Mouse (Mus musculus): ENCODE measurements around the gene Borcs6. TPM values are rescaled to one million over a fixed set of nuclear protein-coding genes. Genes with fewer than 3 reads are reported as not detected.
"Not testable (repeated sequence)": the region's sequence is repeated elsewhere in the genome, so short reads cannot be mapped to it uniquely, and the experiment has no call there.

Borcs6 gene
- total RNA-seq, 2 experiments from 2014 or later = 32.9 to 36.4 TPM

DNA sequence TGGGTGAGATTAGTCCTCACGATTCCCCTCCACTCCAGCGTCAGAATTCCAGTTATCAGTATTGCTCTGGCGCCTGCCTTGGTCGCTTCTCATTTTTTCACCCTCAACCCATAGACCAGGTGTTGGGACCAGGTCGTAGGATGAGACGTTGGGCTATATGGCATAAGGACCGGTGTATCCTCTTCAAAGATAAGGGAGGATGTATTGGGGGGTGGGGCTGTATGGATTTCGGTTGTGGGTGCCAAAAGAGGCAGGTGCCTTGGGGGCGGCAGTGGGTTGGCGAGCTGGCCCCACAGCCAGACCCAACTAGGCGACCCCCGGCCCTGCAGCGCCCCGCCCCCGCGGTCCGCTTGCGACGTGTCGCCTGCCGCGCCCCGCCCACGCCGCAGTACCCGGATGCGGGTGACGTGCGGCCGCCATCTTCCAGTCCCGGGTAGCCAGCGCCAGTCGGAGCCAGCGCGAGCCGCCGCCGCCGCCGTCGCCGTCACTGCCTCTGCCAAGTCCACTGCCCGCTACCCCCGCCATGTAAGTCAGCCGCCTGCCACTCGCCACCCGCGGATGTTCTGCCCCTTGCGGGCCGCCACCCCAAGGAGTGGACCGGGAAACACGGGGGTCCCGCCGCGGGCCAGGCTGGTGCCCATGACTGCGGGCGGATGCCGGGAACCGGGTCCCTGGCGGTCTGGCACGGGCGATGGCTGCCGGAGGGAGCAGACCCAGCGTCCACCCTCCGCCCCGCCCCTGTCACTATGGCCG, 28.8 kb downstream of the Borcs6 start, which contains the start of gene Vamp2:
Vamp2 (plus strand) TSS at position 388 of the 753 bp plus-strand sequence.
- DNase-seq (ENCODE audit: low spot score in 2 of 2) = peak; percentile 90 to 96

GRCm38 (mm10) chr11:69088856-69089615, 29.5 kb downstream of the Borcs6 start:
- no peak for DNase-seq (ENCODE audit: low spot score in 2 of 2)

GRCm38 (mm10) chr11:69089616-69090290, 30.2 kb downstream of the Borcs6 start:
- DNase-seq (ENCODE audit: low spot score in 2 of 2) = no peak

DNA sequence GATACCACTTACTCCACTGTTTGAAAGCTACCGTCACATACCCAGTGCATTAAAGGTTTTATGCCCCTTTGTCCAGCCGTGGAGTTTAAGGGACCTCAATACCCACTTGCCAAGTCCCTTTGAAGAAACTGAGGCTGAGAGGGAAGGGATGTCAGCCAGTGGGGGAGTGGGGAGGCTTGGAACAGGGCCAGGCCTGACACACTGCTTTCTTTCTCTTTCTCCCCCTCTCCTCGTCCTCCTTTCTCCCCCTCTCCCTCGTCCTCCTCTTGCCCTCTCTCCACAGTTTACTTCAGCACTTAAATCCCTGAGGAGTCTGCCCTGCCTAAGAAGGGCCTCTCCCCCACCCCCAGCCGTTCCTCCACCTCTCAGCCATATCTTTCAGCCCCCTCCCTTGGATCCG, 30.9 kb downstream of the Borcs6 start:
- DNase-seq (ENCODE audit: low spot score in 2 of 2) = no peak

DNA sequence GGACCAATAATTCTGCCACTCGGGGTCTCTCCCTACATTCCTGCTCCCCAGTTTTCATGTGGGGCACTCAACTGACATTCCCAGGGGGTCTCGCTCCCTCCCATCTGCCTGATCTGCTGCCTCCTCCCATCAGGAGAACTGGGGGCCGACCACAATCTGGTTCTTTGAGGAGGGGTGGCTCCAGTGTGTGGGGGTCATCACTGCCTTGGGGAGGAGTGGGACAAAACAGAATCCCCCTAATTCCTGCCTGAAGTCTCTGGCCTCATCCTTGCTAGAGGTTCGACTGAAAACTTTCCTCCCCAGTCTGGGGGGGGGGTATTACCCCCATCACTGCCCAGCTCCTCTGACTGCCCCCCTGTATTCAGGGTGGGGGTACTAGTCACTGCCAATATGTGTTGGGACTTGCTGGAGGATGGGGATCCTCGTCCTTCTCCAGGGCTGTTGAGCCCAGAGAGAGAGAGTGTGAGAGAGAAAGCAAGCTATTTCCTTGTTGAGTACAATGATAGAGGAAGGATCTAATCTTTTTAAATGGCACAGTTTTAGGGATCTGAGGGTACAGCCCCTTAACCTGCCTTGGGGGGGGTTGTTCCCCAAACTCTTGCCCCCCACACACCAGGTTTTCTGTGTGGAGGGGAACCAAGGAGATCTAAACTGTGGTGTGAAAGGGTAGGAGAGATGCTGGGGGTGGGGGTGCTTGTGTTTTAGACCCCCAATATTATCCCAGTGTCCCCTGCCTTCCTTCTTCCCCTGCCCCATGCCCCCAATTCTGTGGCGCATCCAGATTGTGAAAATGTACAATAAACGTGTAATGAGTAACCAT, 32.3 kb downstream of the Borcs6 start:
- DNase-seq (ENCODE audit: low spot score in 2 of 2) = no peak

GRCm38 (mm10) chr11:69092386-69092751, 32.9 kb downstream of the Borcs6 start:
- peak in 1 of 2 experiments; percentile 87 for DNase-seq (ENCODE audit: low spot score in 2 of 2)

- DNase-seq (ENCODE audit: low spot score in 2 of 2) = no peak
Observed at GRCm38 (mm10) chr11:69092871-69093270, 33.4 kb downstream of the Borcs6 start.

- not testable (repeated sequence) for DNase-seq (ENCODE audit: low spot score in 2 of 2)
Observed at GRCm38 (mm10) chr11:69093856-69094255, 34.3 kb downstream of the Borcs6 start.

GRCm38 (mm10) chr11:69094697-69095429, 35.3 kb downstream of the Borcs6 start, which contains the start of gene Per1:
Gene Per1, plus strand, starts transcription at chr11:69095217.
- peak; percentile 100 for DNase-seq (ENCODE audit: low spot score in 2 of 2)

DNA sequence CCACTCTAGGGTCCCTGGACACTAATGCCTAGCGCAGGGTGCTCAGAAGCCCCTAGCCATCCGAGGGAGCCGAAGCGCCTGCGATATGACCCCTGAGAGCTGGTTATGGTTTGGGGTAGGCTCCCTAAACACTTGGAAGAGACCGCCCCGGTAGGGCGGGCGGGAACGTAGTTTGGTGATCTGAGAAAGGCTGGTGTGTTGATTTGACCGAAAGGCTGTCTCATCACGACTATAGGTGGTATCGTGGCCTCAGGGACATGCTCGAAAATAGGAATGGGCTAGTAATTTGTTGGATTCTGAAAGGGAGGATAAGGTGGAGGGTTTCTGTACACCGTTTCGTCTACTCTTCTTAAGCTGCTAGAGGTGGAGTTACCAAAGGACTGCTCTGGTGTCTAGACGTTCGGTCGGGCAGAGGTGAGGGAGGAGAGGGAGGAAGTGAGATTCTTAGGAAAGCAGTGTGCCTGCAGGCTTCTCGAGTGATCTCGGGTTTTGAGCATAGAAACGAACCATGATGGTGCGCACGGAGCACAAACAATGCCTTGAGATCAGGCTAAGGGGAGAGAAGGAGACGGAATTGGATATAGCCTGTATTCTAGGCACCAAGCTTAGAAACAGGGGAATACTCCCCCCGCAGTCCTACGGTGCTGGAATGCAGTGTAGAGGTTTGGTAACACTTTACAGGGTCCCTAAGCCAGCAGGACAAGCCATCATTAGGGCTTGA, 36.2 kb downstream of the Borcs6 start:
- DNase-seq (ENCODE audit: low spot score in 2 of 2) = no peak

DNA sequence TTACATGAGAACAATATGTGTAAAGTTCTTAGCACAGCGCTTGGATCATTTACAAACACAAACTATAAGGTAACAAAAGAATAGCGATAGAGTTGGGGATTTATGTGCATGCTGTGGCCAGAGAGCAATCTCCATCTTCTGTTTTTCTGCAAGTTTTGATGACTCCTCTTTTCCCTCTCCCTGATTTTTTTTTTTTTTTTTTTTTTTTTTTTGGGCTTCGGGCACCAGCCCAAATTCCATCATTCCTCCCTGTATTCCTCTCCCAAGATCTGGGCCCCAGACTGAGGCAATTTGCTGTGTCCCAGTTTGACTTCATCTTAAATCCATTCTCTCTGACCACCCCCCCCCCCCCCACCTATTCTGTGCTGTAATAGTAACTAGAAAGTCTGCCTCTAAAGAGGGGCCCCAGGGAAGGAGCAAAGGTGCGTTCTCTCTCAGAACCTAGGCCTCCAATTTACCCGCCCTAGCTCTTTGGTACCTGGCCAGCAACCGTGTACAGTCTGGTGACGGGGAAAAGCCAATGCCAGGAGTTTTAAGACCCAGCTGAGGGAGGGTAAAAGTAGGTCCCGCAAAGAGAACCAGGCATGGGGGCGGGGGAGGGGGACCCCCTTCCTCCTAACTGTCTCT, 37.0 kb downstream of the Borcs6 start:
- no peak for DNase-seq (ENCODE audit: low spot score in 2 of 2)

GRCm38 (mm10) chr11:69096987-69097900, 37.7 kb downstream of the Borcs6 start:
- DNase-seq (ENCODE audit: low spot score in 2 of 2) = peak; percentile 93 to 96

- DNase-seq (ENCODE audit: low spot score in 2 of 2) = peak in 1 of 2 experiments; percentile 34
Observed at GRCm38 (mm10) chr11:69098039-69098761, 38.7 kb downstream of the Borcs6 start.

DNA sequence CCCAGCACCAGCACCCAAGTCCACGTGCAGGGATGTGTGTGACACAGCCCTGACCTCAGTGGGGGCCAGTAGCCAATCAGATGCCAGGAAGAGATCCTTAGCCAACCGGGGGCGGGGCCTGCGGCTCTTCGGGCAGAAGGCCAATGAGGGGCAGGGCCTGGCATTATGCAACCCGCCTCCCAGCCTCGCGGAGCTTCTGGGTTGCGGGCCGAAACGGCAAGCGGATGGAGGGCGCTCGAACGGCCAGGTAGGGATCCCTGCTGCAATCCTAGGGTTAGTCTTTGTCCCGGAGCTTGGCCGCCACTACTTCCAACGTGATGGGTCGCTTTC, 39.2 kb downstream of the Borcs6 start:
- DNase-seq (ENCODE audit: low spot score in 2 of 2) = peak; percentile 92 to 98

GRCm38 (mm10) chr11:69099177-69099914, 39.8 kb downstream of the Borcs6 start:
- DNase-seq (ENCODE audit: low spot score in 2 of 2) = peak in 1 of 2 experiments; percentile 72

GRCm38 (mm10) chr11:69099915-69100345, 40.4 kb downstream of the Borcs6 start:
- peak; percentile 94 to 95 for DNase-seq (ENCODE audit: low spot score in 2 of 2)
